Mouse (Mus musculus): ENCODE measurements around the gene Kif1bp.
"Not testable (repeated sequence)": the region's sequence is repeated elsewhere in the genome, so short reads cannot be mapped to it uniquely, and the experiment has no call there.

The Kif1bp gene

DNA sequence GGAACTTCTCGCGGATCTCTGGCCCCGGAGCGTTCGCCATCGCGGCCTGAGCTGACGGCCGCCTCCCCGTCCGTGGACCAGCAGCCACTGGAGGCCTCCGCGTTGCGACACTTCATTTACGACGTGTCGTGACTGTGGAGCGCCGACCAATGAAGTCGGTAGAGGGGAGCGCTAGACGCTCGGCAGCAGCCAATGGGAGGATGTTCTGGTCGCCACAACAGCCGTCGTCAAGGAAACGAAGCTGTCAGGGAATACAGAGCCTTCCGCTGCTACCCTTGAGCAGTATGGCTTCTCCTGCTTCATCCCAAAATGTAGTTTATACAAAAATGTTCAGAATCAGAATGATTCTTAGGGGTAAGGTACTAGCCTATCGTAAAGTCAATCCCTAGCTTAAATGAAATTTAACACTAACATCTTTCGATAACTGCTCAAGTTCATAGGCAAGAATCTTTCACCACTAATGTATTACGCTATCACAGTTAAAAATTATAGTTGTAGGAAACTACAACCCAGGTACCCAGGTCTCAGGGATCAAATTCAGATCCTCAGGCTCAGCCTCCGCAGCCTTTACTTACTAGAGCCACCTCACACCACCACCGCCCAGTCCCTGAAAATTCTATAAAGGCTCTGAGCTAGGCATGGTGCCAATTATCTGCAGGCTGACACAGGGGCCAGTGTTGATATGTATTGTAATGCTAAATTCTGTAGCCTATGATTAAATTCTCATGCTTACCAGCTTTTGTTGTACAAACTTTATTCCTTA is at the start of gene Kif1bp:
Kif1bp (minus strand) TSS at position 120 of the 763 bp plus-strand sequence.
- peak; percentile 98 for DNase-seq

- DNase-seq, result no peak
Measured at GRCm38 (mm10) chr10:62604161-62604560, 25.9 kb upstream of the Kif1bp start.

- no peak for DNase-seq
Measured at GRCm38 (mm10) chr10:62603233-62604030, 25.2 kb upstream of the Kif1bp start.

DNA sequence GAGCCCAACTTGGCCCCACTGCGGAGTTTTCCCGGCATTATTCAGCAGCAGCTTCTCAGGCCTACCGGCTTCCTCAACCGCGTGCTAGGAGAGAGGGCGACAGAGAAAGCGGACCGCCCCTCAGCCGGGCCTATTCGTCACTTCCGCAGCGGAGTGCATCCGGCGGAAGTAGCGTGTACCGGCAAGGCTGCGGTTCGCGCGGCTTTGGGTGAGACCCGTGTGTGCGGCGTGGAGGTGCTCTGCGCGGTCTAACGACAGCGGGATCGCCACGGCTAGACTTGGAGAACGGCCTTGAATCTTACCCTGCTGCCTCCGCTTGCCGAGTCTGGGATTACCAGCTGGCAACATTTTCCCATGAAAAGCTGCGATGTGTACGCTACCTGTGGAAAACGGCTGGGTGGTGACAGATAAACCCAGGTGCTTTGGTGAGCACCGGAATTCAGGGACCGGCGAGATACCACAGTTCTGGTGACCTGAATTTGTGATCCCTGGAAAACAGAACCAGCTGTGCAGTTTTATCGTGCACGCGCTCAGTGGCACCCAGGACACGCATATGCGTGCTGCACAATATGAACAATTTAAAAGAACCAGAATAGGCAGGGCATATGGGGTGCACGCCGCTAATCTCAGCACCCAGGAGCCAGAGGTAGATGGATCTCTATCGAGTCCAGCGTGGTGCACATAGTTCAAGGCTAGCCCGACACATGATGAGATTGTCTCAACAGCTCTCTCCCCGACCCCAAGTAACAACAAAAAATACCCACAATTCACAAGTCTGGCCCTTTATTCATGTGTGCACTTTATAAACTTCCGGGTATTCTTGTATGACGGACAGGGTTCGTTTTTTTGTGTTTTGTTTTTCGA is 24.2 kb upstream of the Kif1bp start, which contains the start of gene Ddx21:
Ddx21 (minus strand) TSS at position 105 of the 864 bp plus-strand sequence.
- peak; percentile 87 for DNase-seq

GRCm38 (mm10) chr10:62601833-62602176 is 23.5 kb upstream of the Kif1bp start:
- no peak for DNase-seq

DNA sequence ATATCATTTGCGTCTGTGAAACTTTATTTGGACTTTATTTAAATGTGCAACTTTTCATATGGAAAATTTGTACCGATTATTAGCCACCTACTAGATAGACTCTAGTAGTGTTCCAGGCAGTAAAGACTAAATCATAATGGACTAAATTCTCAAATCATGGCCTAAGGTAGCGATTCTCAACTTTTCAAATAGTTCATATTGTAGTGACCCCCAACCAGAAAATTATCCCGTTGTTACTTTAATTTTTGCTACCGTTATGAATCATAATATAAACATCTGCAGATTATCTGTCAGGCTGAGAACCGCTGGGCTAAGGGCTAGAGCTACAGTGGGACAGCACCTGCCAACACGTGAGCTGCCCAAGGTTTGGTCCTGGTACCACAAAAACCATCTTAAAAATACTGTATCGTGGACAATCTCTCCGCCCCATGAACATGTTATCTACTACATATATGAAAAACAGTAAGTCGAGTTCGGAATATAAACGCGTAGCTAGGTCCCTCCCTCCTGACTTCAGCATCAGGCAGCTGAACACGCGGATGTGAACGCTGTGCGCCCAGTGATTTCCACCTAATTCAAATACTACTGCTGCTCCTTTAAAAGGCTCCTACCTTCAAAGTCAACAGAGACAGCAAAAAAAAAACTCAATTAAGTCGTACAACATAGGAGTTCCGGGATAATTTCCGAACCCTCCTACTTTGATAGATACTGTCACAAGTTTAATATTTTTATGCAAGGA is 23.0 kb upstream of the Kif1bp start:
- DNase-seq, result peak; percentile 10

DNA sequence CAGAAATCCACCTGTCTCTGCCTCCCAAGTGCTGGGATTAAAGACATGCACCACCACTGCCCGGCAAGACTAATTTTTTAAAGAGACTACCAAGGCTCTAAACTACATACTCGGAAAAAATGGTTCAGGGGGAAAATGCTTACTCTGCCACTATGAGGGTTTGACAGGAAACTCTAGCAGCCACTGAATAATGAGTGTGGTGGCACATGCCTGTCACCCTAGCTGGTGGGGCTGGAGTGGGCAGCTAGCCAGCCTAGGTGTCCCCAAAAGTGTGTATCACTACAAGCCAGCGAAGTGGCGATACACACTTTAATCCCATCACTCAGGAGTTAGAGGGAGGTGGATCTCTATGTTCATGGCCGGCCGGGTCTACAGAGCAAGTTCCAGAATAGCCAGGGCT is 21.8 kb upstream of the Kif1bp start:
- DNase-seq, result no peak

DNA sequence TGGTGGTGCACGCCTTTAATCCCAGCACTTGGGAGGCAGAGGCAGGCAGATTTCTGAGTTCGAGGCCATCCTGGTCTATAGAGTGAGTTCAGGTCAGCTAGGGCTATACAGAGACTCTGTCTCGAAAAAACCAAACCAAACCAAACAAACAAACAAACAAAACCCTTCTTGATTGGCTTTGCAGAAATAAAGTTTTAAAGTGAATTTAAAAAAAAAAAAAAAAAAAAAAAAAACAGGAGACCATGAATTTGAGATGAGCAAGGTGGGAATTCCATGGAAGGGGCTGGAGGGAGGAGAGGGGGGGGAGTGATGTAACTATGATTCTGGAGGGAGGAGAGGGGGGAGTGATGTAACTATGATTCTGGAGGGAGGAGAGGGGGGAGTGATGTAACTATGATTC is 21.1 kb upstream of the Kif1bp start:
- not testable (repeated sequence) for DNase-seq

DNA sequence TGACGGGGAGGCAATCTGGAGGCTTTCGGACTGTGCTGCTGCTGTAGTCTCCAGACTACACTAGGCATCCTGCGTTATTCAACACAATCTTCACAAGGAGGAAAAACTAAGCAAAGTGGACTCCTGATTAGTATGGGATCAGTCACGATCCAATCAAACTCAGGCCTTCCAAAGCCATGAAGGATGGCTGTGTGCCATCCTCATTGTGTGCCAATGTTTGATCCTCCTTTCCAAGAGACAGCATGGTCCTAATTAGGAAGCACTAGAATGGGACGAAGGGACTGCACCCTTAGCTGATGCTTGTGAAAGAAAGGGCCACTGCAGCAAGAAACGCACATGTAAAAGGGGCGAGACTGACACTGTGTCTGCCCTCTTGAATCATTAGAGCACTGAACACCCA is 14.2 kb upstream of the Kif1bp start:
- no peak for DNase-seq

DNA sequence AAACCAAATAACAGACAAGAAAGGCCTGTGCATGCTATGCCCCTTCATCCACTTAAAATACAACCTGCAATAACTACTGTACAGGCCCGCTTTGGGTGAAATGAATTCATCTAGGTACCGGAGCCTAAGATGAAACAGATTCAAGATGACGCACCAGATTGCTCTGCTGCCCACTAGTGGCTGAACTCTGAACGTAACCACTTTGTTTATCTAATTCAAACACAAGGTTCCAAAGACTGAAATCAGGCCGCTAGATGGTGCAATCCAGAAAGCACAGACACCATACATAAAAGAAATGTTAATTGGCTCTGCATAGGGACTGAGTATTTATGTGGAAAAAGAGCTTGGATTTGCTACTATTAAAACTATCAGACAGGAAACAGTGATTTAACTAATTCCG is 11.9 kb upstream of the Kif1bp start:
- DNase-seq, result peak; percentile 95

DNA sequence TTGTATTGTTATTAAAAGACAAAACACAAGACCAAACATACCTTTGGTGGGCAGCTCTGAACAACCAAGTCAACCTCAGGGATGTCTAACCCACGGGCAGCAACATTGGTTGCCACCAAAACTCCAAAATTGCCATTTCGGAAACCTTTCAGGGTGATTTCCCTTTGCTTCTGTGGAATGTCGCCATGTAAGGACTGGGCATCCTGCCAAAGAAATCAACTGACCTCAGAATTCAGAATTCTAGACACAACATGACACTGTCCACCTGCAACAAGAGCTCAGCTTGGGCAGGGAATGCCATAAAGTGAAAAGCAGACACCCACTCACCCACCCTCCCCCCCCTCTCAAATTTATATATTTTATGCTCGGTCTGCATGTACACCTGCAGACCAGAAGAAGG is 10.4 kb upstream of the Kif1bp start:
- DNase-seq, result peak; percentile 56

DNA sequence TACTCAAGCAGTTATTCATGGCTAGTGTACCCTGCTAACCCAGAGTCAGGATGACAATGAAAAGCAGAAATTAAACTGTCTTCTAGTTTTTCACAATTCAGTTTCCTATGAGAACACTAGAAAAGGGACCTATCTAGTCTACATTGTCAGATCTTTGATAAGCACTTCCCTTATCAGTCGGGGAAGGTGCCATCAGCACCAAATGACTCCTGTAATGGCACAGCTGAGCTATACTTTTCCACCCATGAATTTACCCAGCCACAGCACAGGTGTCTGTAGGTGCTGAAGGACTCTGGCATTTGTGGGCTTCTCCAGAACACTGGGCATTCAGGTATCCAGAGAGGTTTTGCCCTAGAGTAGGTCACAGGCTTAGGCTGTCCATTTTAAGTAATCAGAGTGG is 5.0 kb upstream of the Kif1bp start:
- DNase-seq, result no peak

DNA sequence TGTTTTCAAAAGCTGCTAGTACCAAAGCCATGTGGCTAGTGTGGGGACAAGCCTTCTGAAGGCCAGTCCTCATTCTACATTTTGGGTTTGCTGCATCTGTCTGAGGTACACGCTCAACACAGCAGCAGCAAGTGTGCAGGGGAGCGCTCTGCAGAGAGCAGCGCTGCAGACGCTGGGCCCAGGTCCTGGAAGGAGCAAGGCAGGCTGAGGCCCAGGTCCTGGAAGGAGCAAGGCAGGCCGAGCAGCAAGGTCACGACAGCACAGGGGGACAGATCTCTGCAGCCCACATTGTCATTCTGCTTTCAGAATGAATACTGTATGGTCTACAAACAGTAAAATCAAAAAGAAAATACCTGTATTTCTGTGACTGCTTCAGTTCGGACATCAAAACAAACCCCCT is 4.4 kb upstream of the Kif1bp start:
- DNase-seq, result no peak

GRCm38 (mm10) chr10:62582263-62582662 is 4.0 kb upstream of the Kif1bp start:
- DNase-seq, result no peak

GRCm38 (mm10) chr10:62579129-62579528 is 872 bp upstream of the Kif1bp start:
- not testable (repeated sequence) for DNase-seq

DNA sequence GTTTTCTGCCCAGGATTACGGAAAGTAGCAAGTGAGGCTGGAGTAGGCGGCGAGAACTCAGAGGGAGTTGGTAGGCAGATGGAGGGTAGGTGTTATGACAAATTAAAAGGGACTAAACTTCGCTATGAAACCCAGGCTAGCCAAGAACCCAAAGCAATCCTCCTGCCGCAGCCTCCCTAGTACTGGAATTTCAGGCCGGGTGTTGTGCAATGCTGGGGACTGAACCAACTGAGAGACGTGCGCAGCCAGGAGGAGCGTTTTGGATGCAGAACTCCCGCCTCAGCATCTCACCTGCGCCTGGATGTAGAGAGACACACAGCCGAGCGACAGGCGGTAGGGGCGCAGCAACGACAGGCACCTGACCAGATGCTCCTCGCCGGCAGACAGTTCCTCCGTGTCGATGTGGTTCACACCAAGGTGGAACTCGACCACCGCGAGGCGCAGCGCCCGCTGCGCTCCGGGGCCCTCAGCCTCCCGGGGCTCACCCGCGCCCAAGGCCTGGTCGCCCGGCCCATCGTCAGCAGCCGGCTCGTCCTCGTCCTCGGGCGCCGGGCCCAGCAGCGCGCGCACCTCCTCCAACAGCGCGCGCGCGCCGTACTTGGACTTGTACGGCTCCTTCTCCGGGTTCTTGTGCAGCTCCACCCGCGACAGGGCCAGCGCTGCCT is 452 bp downstream of the Kif1bp start:
- DNase-seq, result no peak

DNA sequence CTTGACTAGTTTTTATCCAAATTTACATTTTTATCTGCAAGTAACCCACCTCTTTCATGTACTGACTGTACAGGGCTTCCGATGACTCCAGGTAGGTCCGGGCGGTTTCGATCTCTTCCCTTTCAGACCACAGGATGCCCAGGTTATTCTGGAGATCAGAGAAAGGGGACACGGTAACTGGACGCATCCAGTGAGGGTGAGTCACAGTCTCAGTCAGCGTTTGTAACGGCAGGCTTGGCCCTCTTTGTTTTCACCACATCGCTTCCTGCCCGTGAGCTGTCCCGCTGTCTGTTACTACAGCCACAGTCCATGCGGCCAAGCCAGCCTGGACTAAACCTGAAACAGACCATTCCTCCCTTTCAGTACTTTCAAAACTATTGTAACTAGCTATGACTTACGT is 3.3 kb downstream of the Kif1bp start:
- DNase-seq, result no peak

GRCm38 (mm10) chr10:62570126-62570871 is 8.0 kb downstream of the Kif1bp start:
- peak; percentile 47 for DNase-seq

GRCm38 (mm10) chr10:62568861-62569260 is 9.4 kb downstream of the Kif1bp start:
- DNase-seq, result no peak

GRCm38 (mm10) chr10:62557736-62558135 is 20.5 kb downstream of the Kif1bp start:
- no peak for DNase-seq

GRCm38 (mm10) chr10:62556558-62556901 is 21.7 kb downstream of the Kif1bp start:
- no peak for DNase-seq
